Mouse (Mus musculus) kidney, adult 10 weeks (tissue): ENCODE data around the gene Nap1l4. TPM values are rescaled to one million over a fixed set of nuclear protein-coding genes. Genes with fewer than 3 reads are reported as not detected.

Experiments used
- polyA plus RNA-seq: library from polyadenylated mRNA; stranded (reverse); fragments of 350-450 nt; fragmentation: Illumina TruSeq; extraction: RNeasy Lipid Tissue Mini Kit (QIAGEN cat#74804); gene quantifications from one replicate; pipeline ENCODE4 v1.2.3, GENCODE M21; 2014; ENCODE audit warnings: low read depth, low replicate concordance

Nap1l4 gene
- 77.7 TPM for polyA plus RNA-seq

DNA sequence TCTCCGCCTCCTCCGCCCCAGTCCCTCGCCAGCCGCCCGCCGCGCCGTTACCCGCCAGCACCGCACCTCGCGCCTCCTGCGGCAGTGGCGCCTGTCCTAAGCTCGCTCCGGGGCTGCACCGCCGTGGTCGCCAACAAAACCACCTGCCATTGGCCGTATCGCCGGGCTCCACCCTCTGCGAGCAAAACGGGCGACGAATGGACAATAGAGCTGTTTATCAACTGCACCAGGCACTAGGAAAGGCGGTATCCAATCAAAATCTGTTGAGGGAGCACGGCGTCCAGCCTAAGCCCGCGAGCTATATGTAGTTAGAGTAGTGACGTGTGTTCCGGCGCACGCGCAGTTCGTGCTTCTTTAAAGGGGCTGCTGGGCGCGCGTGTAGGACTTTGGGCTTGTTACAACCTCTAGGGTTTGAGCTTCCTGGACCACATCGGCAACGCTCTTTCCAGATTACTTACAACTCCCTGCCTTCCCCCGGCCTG lies at the start of gene Nap1l4:
TSS of gene Nap1l4 (minus strand) at position 131 of the 482 bp plus-strand sequence.

DNA sequence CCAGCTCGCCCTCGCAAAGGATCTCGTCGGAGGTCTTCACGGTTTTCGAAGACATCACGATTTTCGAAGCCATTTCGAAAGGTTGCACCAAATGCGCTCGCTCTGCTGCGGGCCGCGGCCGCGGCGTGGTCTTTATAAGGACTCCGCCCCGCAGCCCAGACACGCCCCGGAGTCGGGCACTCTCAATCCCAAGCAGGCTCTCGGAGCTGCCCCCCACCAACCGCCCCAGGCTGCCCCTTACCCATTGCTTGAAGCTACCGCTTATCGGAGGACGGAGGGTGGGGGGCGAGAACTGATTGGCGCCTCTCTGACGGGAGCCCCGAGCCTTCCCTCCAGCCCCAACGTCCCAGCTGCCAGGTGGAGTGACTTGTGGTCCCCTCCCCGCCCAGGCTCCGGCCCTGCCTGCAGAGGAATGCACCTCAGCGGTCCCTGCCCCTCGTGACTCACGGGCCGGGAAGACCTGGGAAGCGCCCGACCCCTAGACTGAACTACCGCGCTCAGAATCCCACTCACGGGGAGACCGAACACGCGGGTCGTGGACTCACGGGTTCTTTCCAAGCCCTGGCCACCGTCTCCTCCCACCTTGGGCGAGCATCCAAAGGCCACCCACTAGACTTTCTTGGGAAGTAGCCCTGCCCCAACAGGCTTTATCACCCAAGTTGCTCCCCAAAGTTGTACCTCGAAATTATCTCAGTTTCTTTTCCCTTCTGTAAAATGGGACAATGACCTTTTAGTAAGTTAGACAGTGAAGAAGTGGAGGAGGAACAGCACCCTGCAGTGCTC lies 46.3 kb downstream of the Nap1l4 start, which contains the start of gene Phlda2:
TSS of gene Phlda2 (minus strand) at position 733 of the 783 bp plus-strand sequence.

DNA sequence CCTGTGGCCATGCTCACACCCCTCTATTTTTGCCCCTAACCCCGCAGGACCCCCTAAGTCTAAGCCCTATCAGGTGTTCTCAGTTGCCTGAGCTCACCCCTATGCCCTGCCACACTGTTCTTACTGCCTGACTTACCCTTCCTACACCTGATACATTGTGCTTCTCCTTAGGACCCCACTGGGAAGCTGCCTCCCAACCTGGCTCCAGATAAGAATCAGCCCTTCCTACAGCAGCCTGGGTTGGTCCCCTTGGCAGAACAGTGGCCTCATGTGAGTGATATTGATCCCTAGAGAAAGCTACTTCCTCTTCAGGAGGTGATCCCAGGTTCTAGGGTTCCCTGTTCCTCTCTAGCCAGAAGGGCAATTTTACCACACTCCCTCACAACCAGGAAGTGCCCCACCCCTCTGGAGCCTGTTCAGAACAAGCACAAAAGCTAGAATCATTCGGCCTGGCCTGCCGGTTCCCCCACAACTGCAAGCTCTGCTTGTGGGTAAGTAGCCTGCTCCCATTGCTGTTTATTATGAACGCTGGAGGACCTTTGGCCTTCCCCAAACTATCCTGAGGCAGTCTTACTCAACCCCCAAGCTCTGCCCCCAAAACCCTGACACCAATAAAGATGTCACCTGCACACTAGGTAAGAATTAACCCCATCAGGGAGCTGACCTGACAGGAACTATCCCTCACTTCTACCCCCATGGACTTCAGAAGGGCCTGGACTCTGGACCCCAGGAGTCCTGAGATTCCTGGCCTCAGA lies 75.4 kb downstream of the Nap1l4 start, which contains the start of gene Slc22a18:
TSS of gene Slc22a18 (plus strand) at position 390 of the 755 bp plus-strand sequence.

Other genes starting within 250 kb of the Nap1l4 start
- gene Cdkn1c, start 88.1 kb downstream of the Nap1l4 start, polyA plus RNA-seq, result 34.6 TPM
- gene Slc22a18, start 75.4 kb downstream of the Nap1l4 start, polyA plus RNA-seq, result 5.3 TPM
- gene Phlda2, start 46.0 kb downstream of the Nap1l4 start, polyA plus RNA-seq, result not detected
- gene Cars, start 51.0 kb upstream of the Nap1l4 start, polyA plus RNA-seq, result 9.5 TPM
- 2.2 TPM for gene Tnfrsf26, start 79.6 kb upstream of the Nap1l4 start, polyA plus RNA-seq
- gene Tnfrsf22, start 100.6 kb upstream of the Nap1l4 start, polyA plus RNA-seq, result 4.8 TPM
- 4.2 TPM for gene Tnfrsf23, start 136.8 kb upstream of the Nap1l4 start, polyA plus RNA-seq
- gene Osbpl5, start 207.9 kb upstream of the Nap1l4 start, polyA plus RNA-seq, result 2.7 TPM
- not detected for gene Mrgprg, start 217.9 kb upstream of the Nap1l4 start, polyA plus RNA-seq
- gene Mrgpre, start 235.4 kb upstream of the Nap1l4 start, polyA plus RNA-seq, result 0.44 TPM